ENCODE assay signal across 11 mouse cellular contexts in genomic region chr17:46336475-46336874, GRCm38 (mm10). TPM values are rescaled to one million over a fixed set of nuclear protein-coding genes. Genes with fewer than 3 reads are reported as not detected.
A peak's percentile ranks its signal among the peaks of the same experiment; 100 is the strongest.
DNase-seq lines count a peak whose midpoint lies in the region; ATAC-seq and TF ChIP-seq lines count a peak whose summit lies in the region.
"Had no signal": no experiment of that assay in that cellular context is flagged by ENCODE, and none has a peak within 500 bp of the region (broad histone marks: within the 10 kb centered on the region; RNA-seq: fewer than 3 reads in every experiment).

No protein-coding gene starts in this region.

- peak; percentile 62 for TF ChIP-seq CTCF in liver, postnatal 0 days (IDR thresholded peaks at IDR 0.05; ENCODE audit: low read depth)

- H3K4me3 ChIP-seq in forebrain, embryonic 14.5 days (ENCODE audit: low read depth, low read length), result no peak overlapping the region
- H3K4me3 ChIP-seq in forebrain, embryonic 12.5 days (replicated peaks), result no peak overlapping the region
- H3K4me3 ChIP-seq in liver, postnatal 0 days (ENCODE audit: low read depth, low read length), result no peak overlapping the region
- no peak overlapping the region for H3K4me3 ChIP-seq in ES-E14 (ENCODE audit: insufficient read depth in 1 of 2, low read depth in 1 of 2, low read length in 2 of 2, poor library complexity in 1 of 2, severe bottlenecking in 1 of 2)
- H3K4me3 ChIP-seq: limb, embryonic 12.5 days; midbrain, embryonic 13.5 days had no signal

- H3K9me3 ChIP-seq in forebrain, embryonic 14.5 days (replicated peaks; ENCODE audit: control insufficient read depth, low read length), result no peaks in the 10 kb centered on the region
- H3K9me3 ChIP-seq in forebrain, embryonic 12.5 days, result no peaks in the 10 kb centered on the region; the same call in 1 of the 2 replicates
- H3K9me3 ChIP-seq in liver, postnatal 0 days (ENCODE audit: low read length), result no peaks in the 10 kb centered on the region
- no peaks in the 10 kb centered on the region for H3K9me3 ChIP-seq in ES-E14 (ENCODE audit: control insufficient read depth, insufficient read depth, low read depth, low read length)
- H3K9me3 ChIP-seq: limb, embryonic 12.5 days; midbrain, embryonic 13.5 days had no signal

- no peak overlapping the region for H3K4me2 ChIP-seq in forebrain, embryonic 14.5 days (ENCODE audit: low read length)
- no peak overlapping the region for H3K4me2 ChIP-seq in forebrain, embryonic 12.5 days
- H3K4me2 ChIP-seq in liver, postnatal 0 days (ENCODE audit: low read depth, low read length), result no peak overlapping the region
- H3K4me2 ChIP-seq: limb, embryonic 12.5 days; midbrain, embryonic 13.5 days had no signal

- no peaks in the 10 kb centered on the region for H3K36me3 ChIP-seq in forebrain, embryonic 14.5 days (ENCODE audit: control insufficient read depth, insufficient read depth, low read length)
- no peaks in the 10 kb centered on the region for H3K36me3 ChIP-seq in forebrain, embryonic 12.5 days (replicated peaks)
- no peaks in the 10 kb centered on the region for H3K36me3 ChIP-seq in liver, postnatal 0 days (replicated peaks; ENCODE audit: insufficient read depth, low read length)
- no peaks in the 10 kb centered on the region for H3K36me3 ChIP-seq in ES-E14 (ENCODE audit: control insufficient read depth, insufficient read depth, low read length, poor library complexity, severe bottlenecking)
- H3K36me3 ChIP-seq: limb, embryonic 12.5 days; midbrain, embryonic 13.5 days had no signal

- no peak for ATAC-seq in forebrain, embryonic 14.5 days
- no peak for ATAC-seq in forebrain, embryonic 12.5 days (ENCODE audit: low FRiP score)
- no peak for ATAC-seq in liver, postnatal 0 days
- no peak for ATAC-seq in erythroid progenitor cell, adult 5-6 weeks (replicated peaks; ENCODE audit: low FRiP score, poor library complexity, severe bottlenecking)
- ATAC-seq: midbrain, embryonic 13.5 days had no signal

- TF ChIP-seq EP300 in liver, postnatal 0 days (IDR thresholded peaks at IDR 0.05; ENCODE audit: low read depth), result no peak

- no peak overlapping the region for H3K9ac ChIP-seq in forebrain, embryonic 14.5 days (ENCODE audit: low read length)
- H3K9ac ChIP-seq in forebrain, embryonic 12.5 days, result no peak overlapping the region
- H3K9ac ChIP-seq in liver, postnatal 0 days (replicated peaks), result no peak overlapping the region
- H3K9ac ChIP-seq in ES-E14 (ENCODE audit: insufficient read depth, low read depth, low read length, poor library complexity, severe bottlenecking), result no peak overlapping the region
- H3K9ac ChIP-seq: limb, embryonic 12.5 days; midbrain, embryonic 13.5 days had no signal

- 19% methylated on average over 5 of the region's 5 CpGs for WGBS in forebrain, embryonic 14.5 days
- WGBS in forebrain, embryonic 12.5 days, result 25% methylated on average over 5 of the region's 5 CpGs
- 27% methylated on average over 5 of the region's 5 CpGs for WGBS in liver, postnatal 0 days (ENCODE audit: insufficient replicate concordance)

- H3K27ac ChIP-seq in forebrain, embryonic 14.5 days (ENCODE audit: low read depth, low read length), result no peak overlapping the region
- no peak overlapping the region for H3K27ac ChIP-seq in forebrain, embryonic 12.5 days
- no peak overlapping the region for H3K27ac ChIP-seq in liver, postnatal 0 days (ENCODE audit: low read depth)
- no peak overlapping the region for H3K27ac ChIP-seq in ES-E14 (ENCODE audit: insufficient read depth, low read depth, low read length, poor library complexity, severe bottlenecking)
- H3K27ac ChIP-seq: limb, embryonic 12.5 days; midbrain, embryonic 13.5 days had no signal

- in situ Hi-C loops in ES-E14 (cut with MboI; ENCODE audit: low sequenced_read_pairs in 2 of 2, unreplicated experiment in 2 of 2), result no loop called here

- no peaks in the 10 kb centered on the region for H3K27me3 ChIP-seq in forebrain, embryonic 14.5 days (replicated peaks; ENCODE audit: control insufficient read depth, insufficient read depth, low read length)
- 0 out of 2 replicates have a peak, but pooled peaks cover 3% of the 10 kb centered on the region for H3K27me3 ChIP-seq in forebrain, embryonic 12.5 days
- H3K27me3 ChIP-seq in liver, postnatal 0 days (ENCODE audit: insufficient read depth, low read length), result no peaks in the 10 kb centered on the region
- H3K27me3 ChIP-seq: limb, embryonic 12.5 days; midbrain, embryonic 13.5 days had no signal

- H3K4me1 ChIP-seq in forebrain, embryonic 14.5 days (ENCODE audit: control insufficient read depth, insufficient read depth, low read length), result no peaks in the 10 kb centered on the region
- H3K4me1 ChIP-seq in forebrain, embryonic 12.5 days, result no peaks in the 10 kb centered on the region
- H3K4me1 ChIP-seq in liver, postnatal 0 days (ENCODE audit: insufficient read depth), result no peaks in the 10 kb centered on the region
- no peaks in the 10 kb centered on the region for H3K4me1 ChIP-seq in ES-E14 (ENCODE audit: control insufficient read depth in 2 of 2, insufficient read depth in 2 of 2, low read length in 2 of 2, poor library complexity in 1 of 2)
- H3K4me1 ChIP-seq: limb, embryonic 12.5 days; midbrain, embryonic 13.5 days had no signal

- peak; percentile 11 for DNase-seq in forebrain, embryonic 14.5 days (ENCODE audit: low spot score)
- DNase-seq in liver, postnatal 0 days, result no peak
- no peak for DNase-seq in liver
- DNase-seq in ES-E14 (ENCODE audit: low read depth, low spot score), result no peak
- DNase-seq in naive thymus-derived CD4-positive, alpha-beta T cell, adult 2 months (ENCODE audit: low read depth), result peak; percentile 43
- no peak for DNase-seq in layer of hippocampus, adult 9-11 months
- DNase-seq: kidney, adult 18-20 months had no signal

TF ChIP-seq in ES-E14, 5 proteins besides CTCF, POLR2A, EP300 and RAD21:
- no peak for TF ChIP-seq CHD2 (IDR thresholded peaks at IDR 0.05; ENCODE audit: low read depth, low read length)
- no peak for TF ChIP-seq MAFK (IDR thresholded peaks at IDR 0.05; ENCODE audit: insufficient read depth, low read depth, low read length)
- TF ChIP-seq ZNF384 (IDR thresholded peaks at IDR 0.05; ENCODE audit: low read depth, low read length), result 0 out of 2 replicates have a peak, but pooled peaks have one; percentile 30
- no peak for TF ChIP-seq HCFC1 (IDR thresholded peaks at IDR 0.05; ENCODE audit: borderline replicate concordance, insufficient read depth, low read length)
- TF ChIP-seq ZC3H11A (IDR thresholded peaks at IDR 0.05; ENCODE audit: borderline replicate concordance, low read depth, low read length), result peak; percentile 44; the same call in 1 of the 2 replicates
TF ChIP-seq in ES-E14: peak in this region for 2.

RNA-seq across cellular contexts. Expression of gene Abcc10, which starts 8.3 kb away (rescaled TPM):
- 4.3 and 6.7 TPM in 2 replicates for polyA plus RNA-seq in forebrain, embryonic 14.5 days (2014; fragmentation: Nextera tagmentation; extraction: Ambion mirVana)
- polyA plus RNA-seq in forebrain, embryonic 12.5 days (2016; fragmentation: Nextera tagmentation; extraction: Ambion mirVana), result 7.6 and 8.7 TPM in 2 replicates
- 1.5 TPM in 2 replicates for polyA plus RNA-seq in liver, postnatal 0 days (2015; fragmentation: Nextera tagmentation; extraction: Ambion mirVana)
- total RNA-seq in ES-E14 (2012; rRNA removed), result 17.2 and 25.6 TPM in 2 replicates
- total RNA-seq in erythroid progenitor cell, adult 5-6 weeks (2015; ENCODE audit: low replicate concordance), result not detected in 2 replicates
- total RNA-seq in erythroid progenitor cell, adult 5-6 weeks (2017; ENCODE audit: low replicate concordance), result 0.53 TPM in 1 of 2 replicates, not detected in the other

RNA-seq across cellular contexts. Expression of gene Dlk2, which starts 39.3 kb away (rescaled TPM):
- 5.2 and 6.4 TPM in 2 replicates for polyA plus RNA-seq in forebrain, embryonic 14.5 days (2014; fragmentation: Nextera tagmentation; extraction: Ambion mirVana)
- 1.5 and 2.0 TPM in 2 replicates for polyA plus RNA-seq in forebrain, embryonic 12.5 days (2016; fragmentation: Nextera tagmentation; extraction: Ambion mirVana)
- not detected in 2 replicates for polyA plus RNA-seq in liver, postnatal 0 days (2015; fragmentation: Nextera tagmentation; extraction: Ambion mirVana)
- total RNA-seq in ES-E14 (2012; rRNA removed), result 1.3 and 1.4 TPM in 2 replicates
- total RNA-seq in erythroid progenitor cell, adult 5-6 weeks (2015; ENCODE audit: low replicate concordance), result not detected in 2 replicates
- total RNA-seq in erythroid progenitor cell, adult 5-6 weeks (2017; ENCODE audit: low replicate concordance), result not detected in 2 replicates

RNA-seq across cellular contexts. Expression of gene Zfp318, which starts 47.1 kb away (rescaled TPM):
- 10.7 and 13.0 TPM in 2 replicates for polyA plus RNA-seq in forebrain, embryonic 14.5 days (2014; fragmentation: Nextera tagmentation; extraction: Ambion mirVana)
- 15.7 and 17.2 TPM in 2 replicates for polyA plus RNA-seq in forebrain, embryonic 12.5 days (2016; fragmentation: Nextera tagmentation; extraction: Ambion mirVana)
- polyA plus RNA-seq in liver, postnatal 0 days (2015; fragmentation: Nextera tagmentation; extraction: Ambion mirVana), result 1.6 and 2.2 TPM in 2 replicates
- total RNA-seq in ES-E14 (2012; rRNA removed), result 14.0 and 19.1 TPM in 2 replicates
- total RNA-seq in erythroid progenitor cell, adult 5-6 weeks (2015; ENCODE audit: low replicate concordance), result 0.72 and 8.8 TPM in 2 replicates
- total RNA-seq in erythroid progenitor cell, adult 5-6 weeks (2017; ENCODE audit: low replicate concordance), result 3.3 and 10.1 TPM in 2 replicates

RNA-seq across cellular contexts. Expression of gene Tjap1, which starts 53.6 kb away (rescaled TPM):
- polyA plus RNA-seq in forebrain, embryonic 14.5 days (2014; fragmentation: Nextera tagmentation; extraction: Ambion mirVana), result 22.8 and 23.9 TPM in 2 replicates
- polyA plus RNA-seq in forebrain, embryonic 12.5 days (2016; fragmentation: Nextera tagmentation; extraction: Ambion mirVana), result 56.0 and 58.4 TPM in 2 replicates
- 5.6 and 6.2 TPM in 2 replicates for polyA plus RNA-seq in liver, postnatal 0 days (2015; fragmentation: Nextera tagmentation; extraction: Ambion mirVana)
- total RNA-seq in ES-E14 (2012; rRNA removed), result 27.7 and 33.0 TPM in 2 replicates
- total RNA-seq in erythroid progenitor cell, adult 5-6 weeks (2015; ENCODE audit: low replicate concordance), result 2.2 and 21.8 TPM in 2 replicates
- 6.5 and 53.0 TPM in 2 replicates for total RNA-seq in erythroid progenitor cell, adult 5-6 weeks (2017; ENCODE audit: low replicate concordance)

Comparison
In these comparisons a context has a peak if more than half of its experiments do, and no peak if none do; other contexts are left out.
1. DNase-seq: peak in forebrain, embryonic 14.5 days (single experiment) and naive thymus-derived CD4-positive, alpha-beta T cell, adult 2 months (single experiment); none in liver, postnatal 0 days (single experiment), liver (single experiment), ES-E14 (single experiment) and layer of hippocampus, adult 9-11 months (single experiment).